Mouse (Mus musculus) embryonic facial prominence, embryonic 10.5 days (tissue): Measurements from ENCODE around the gene Tmem230. TPM values are rescaled to one million over a fixed set of nuclear protein-coding genes. Genes with fewer than 3 reads are reported as not detected.

Experiments used
- DNase-seq: peaks from one replicate; pipeline ENCODE4 v3.0.0-alpha.2; 2017; ENCODE audit warnings: low spot score
- H3K27ac ChIP-seq: fragments of 300-500 bp; sonication (generic); replicated peaks from 2 replicates; pipeline ENCODE4 v1.5.1; 2016; ENCODE audit warnings: mild to moderate bottlenecking
- H3K27me3 ChIP-seq: fragments of 300-500 bp; sonication (generic); replicated peaks from 2 replicates; pipeline ENCODE4 v1.6.1; 2016; ENCODE audit warnings: low read depth, mild to moderate bottlenecking; ENCODE audit not compliant: poor library complexity, severe bottlenecking
- H3K36me3 ChIP-seq: fragments of 300-500 bp; sonication (generic); replicated peaks from 2 replicates; pipeline ENCODE4 v1.6.1; 2016; ENCODE audit warnings: mild to moderate bottlenecking, moderate library complexity
- H3K4me1 ChIP-seq: fragments of 300-500 bp; sonication (generic); 2 replicates; pipeline ENCODE4 v1.6.1; 2016
- H3K4me3 ChIP-seq: fragments of 300-500 bp; sonication (generic); 2 replicates; pipeline ENCODE4 v1.5.1; 2016; ENCODE audit warnings: mild to moderate bottlenecking, moderate library complexity
- H3K9me3 ChIP-seq: fragments of 300-500 bp; sonication (generic); 2 replicates; pipeline ENCODE4 v1.6.1; 2016; ENCODE audit warnings: mild to moderate bottlenecking
- WGBS: fragments of 180-500 bp; shearing (Covaris S2); methylation state at CpG from one replicate; pipeline ENCODE4 v1.1.7; 2016; 5-methylcytosine and 5-hydroxymethylcytosine counted together
- polyA plus RNA-seq: library from polyadenylated mRNA; unstranded; fragments of >200 nt; fragmentation: Nextera tagmentation; extraction: Ambion mirVana; gene quantifications from 2 replicates; pipeline ENCODE4 v1.2.1, GENCODE M21; 2016

Gene Tmem230
- polyA plus RNA-seq, 1 experiment from 2014 or later: 43.8 TPM

- DNase-seq: no peak
- 74% methylated on average over 3 of the region's 3 CpGs for WGBS
- H3K27me3 ChIP-seq: no peaks in the 10 kb centered on the region
- no peaks in the 10 kb centered on the region for H3K36me3 ChIP-seq
- no peak overlapping the region for H3K27ac ChIP-seq
- no peak overlapping the region for H3K4me3 ChIP-seq
- H3K4me1 ChIP-seq: no peaks in the 10 kb centered on the region
- H3K9me3 ChIP-seq: no peaks in the 10 kb centered on the region
Observed at GRCm38 (mm10) chr2:132203186-132203585, 44.4 kb downstream of the Tmem230 start.

- Histone ChIP-seq H3K4me1 (no peaks in the 10 kb centered on the region), H3K9me3 (no peaks in the 10 kb centered on the region), H3K36me3 (no peaks in the 10 kb centered on the region), H3K27ac (no peak overlapping the region), H3K4me3 (no peak overlapping the region), H3K27me3 (no peaks in the 10 kb centered on the region)
- DNase-seq: no peak
- 90% methylated on average over 9 of the region's 9 CpGs for WGBS
Observed at GRCm38 (mm10) chr2:132198017-132198933, 49.3 kb downstream of the Tmem230 start.

DNA sequence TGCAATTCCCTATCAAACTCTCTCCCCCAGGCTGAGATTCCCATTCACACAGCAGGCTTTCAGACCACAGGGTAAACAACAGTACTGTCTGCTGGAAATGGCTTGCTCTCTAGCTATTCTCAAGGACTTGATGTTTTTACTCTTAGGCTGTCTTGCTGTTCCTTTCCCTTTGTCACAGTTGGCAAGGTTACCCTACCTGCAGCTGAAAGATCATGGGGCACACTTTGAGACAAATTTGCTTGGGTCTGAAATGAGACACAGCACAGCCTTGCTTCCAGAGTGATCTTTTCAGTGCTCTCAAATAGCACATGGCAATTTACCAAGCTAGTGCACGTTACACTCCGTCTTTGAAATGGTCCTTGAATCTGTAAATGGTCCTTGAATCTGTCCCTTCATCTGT is 52.0 kb downstream of the Tmem230 start:
- 82% methylated on average over 2 of the region's 2 CpGs for WGBS
- no peaks in the 10 kb centered on the region for H3K36me3 ChIP-seq
- DNase-seq: no peak
- H3K4me3 ChIP-seq: no peak overlapping the region
- H3K9me3 ChIP-seq: no peaks in the 10 kb centered on the region
- no peaks in the 10 kb centered on the region for H3K27me3 ChIP-seq
- no peak overlapping the region for H3K27ac ChIP-seq
- no peaks in the 10 kb centered on the region for H3K4me1 ChIP-seq

GRCm38 (mm10) chr2:132190602-132191161 is 56.9 kb downstream of the Tmem230 start:
- no peaks in the 10 kb centered on the region for H3K27me3 ChIP-seq
- no peaks in the 10 kb centered on the region for H3K36me3 ChIP-seq
- no peak overlapping the region for H3K4me3 ChIP-seq
- no peak for DNase-seq
- 84% methylated on average over 3 of the region's 3 CpGs for WGBS
- H3K9me3 ChIP-seq: no peaks in the 10 kb centered on the region
- H3K27ac ChIP-seq: no peak overlapping the region
- no peaks in the 10 kb centered on the region for H3K4me1 ChIP-seq

Other genes starting within 250 kb of the Tmem230 start
- gene Rassf2, start 217.5 kb downstream of the Tmem230 start, polyA plus RNA-seq: 10.6 and 14.2 TPM in 2 replicates
- gene Slc23a2, start 102.7 kb downstream of the Tmem230 start, polyA plus RNA-seq: 8.8 and 8.9 TPM in 2 replicates
- 382 and 392 TPM in 2 replicates for gene Pcna, start 5.5 kb upstream of the Tmem230 start, polyA plus RNA-seq
- 20.0 and 23.2 TPM in 2 replicates for gene Cds2, start 15.3 kb upstream of the Tmem230 start, polyA plus RNA-seq
- 1.3 and 1.7 TPM in 2 replicates for gene Prokr2, start 137.6 kb upstream of the Tmem230 start, polyA plus RNA-seq